Mouse (Mus musculus): ENCODE data around the gene Rhbdf2. TPM values are rescaled to one million over a fixed set of nuclear protein-coding genes. Genes with fewer than 3 reads are reported as not detected.

Gene Rhbdf2
- polyA plus RNA-seq, 1 experiment = not detected

DNA sequence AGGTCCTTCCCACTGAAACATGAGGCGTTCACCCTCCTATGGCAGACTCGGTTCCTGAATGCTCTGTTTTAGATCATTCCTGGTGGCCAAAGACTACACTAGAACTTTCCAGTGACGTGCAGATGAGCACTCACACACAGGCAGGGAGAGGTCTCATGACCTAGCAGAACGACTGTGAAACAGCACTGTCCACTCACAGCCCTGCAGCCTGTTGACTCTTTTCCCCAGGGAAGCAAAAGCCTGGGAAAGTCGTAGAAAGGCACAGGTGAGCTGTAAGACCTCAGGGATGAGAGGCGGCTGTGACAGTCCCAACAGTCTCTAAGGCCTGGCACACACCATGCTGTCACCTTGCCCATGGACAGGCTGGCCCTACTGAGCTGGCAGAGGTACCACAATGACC lies 70.5 kb downstream of the Rhbdf2 start:
- no peak overlapping the region for H3K27ac ChIP-seq (ENCODE audit: insufficient read depth, low read depth, low read length)
- 55% methylated on average over 6 of the region's 6 CpGs for WGBS

DNA sequence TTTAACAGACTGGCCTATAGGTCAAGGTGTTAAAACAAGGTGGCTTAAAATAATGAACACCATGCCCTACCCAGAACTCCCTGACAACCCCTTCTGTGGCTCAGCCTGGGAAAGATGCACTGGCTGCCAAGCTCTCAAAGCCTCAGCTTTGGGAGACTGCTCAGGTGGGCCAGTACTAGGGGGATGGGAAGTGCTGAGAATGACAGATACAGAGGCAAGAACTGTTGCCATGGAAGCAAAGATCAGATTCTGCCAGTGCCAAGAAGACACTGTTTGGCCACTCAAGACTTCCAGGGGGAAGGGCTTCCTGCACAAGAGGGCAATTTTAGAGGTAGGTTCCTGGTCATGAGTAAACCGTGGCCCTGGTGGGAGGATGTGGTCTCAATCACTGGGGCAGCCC lies 71.2 kb downstream of the Rhbdf2 start:
- no peak overlapping the region for H3K4me3 ChIP-seq (ENCODE audit: insufficient read depth, low read depth, low read length)
- 65% methylated on average over 1 of the region's 1 CpGs for WGBS
- peaks cover 52% of the 10 kb centered on the region for H3K4me1 ChIP-seq (ENCODE audit: control insufficient read depth, insufficient read depth, low read length)
- no peak overlapping the region for H3K27ac ChIP-seq (ENCODE audit: insufficient read depth, low read depth, low read length)
- TF ChIP-seq POLR2A (IDR thresholded peaks at IDR 0.05; ENCODE audit: insufficient read depth, low read depth, low read length) = no peak
- TF ChIP-seq CTCF (IDR thresholded peaks at IDR 0.05; ENCODE audit: insufficient read depth, low read depth, low read length) = no peak

More for the DNA sequence above, 70.5 kb downstream of the Rhbdf2 start:
- TF ChIP-seq POLR2A (IDR thresholded peaks at IDR 0.05; ENCODE audit: insufficient read depth, low read depth, low read length) = no peak
- no peak for TF ChIP-seq CTCF (IDR thresholded peaks at IDR 0.05; ENCODE audit: insufficient read depth, low read depth, low read length)
- Histone ChIP-seq H3K4me3 (ENCODE audit: insufficient read depth, low read depth, low read length) (no peak overlapping the region), H3K4me1 (ENCODE audit: control insufficient read depth, insufficient read depth, low read length) (peaks cover 46% of the 10 kb centered on the region)

DNA sequence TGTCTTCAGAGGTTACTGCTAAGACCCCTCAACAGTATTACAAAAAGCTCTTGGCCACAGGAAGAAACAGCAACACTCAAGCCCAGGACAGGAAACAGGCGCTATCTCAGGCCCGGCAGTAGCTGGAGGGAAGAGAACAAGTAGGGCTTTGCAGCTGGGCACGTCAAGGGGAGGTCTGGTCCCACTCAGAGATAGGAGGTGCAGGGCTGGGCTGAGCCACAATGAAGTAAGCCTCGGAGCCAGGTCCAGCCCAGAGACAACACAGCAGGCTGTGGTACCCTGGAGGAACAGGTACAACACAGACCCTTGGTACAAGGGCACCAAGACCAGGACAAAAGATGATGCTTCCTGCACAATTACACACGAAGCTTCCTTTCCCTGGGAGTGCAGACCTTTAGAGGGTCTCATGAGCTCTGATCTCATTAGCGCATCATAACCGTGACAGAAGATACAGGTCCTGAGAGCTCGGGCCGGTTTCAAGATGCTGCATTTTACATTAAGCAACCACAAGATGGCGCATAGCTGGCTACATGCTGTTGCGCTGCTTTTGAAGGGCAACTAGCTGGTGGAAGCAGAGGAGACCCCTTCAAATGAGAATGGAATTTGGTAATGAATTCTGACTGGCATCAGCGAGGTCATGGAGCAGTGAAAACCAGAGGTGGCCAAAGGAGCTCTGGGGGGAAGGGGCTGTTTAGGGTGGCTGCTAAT lies 72.5 kb downstream of the Rhbdf2 start:
- Histone ChIP-seq H3K4me3 (ENCODE audit: insufficient read depth, low read depth, low read length) (no peak overlapping the region), H3K27ac (ENCODE audit: insufficient read depth, low read depth, low read length) (no peak overlapping the region), H3K4me1 (ENCODE audit: control insufficient read depth, insufficient read depth, low read length) (peaks cover 58% of the 10 kb centered on the region)
- WGBS = 32% methylated on average over 12 of the region's 12 CpGs
- TF ChIP-seq CTCF (IDR thresholded peaks at IDR 0.05; ENCODE audit: insufficient read depth, low read depth, low read length) (peak; percentile 3; the same call in 1 of the 2 replicates), POLR2A (IDR thresholded peaks at IDR 0.05; ENCODE audit: insufficient read depth, low read depth, low read length) (no peak)

DNA sequence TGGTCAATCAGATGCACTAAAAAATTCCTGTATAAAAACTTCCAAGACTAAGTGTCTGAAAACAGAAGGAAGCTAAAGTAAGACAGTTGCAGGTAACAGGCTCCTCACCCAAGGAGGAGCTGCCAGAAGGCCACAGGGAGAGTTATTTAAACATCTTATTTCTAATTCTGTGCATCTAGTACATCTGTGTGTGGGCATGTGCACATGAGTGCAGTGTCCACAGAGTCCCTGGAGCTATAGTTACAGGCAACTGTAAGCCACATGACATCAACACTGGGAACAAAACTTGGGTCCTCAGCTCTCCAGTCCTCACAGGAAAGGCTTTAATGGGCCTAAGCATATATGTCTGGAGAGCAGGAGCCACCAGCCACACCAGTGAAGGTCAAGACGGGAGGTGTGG lies 74.6 kb downstream of the Rhbdf2 start:
- H3K27ac ChIP-seq (ENCODE audit: insufficient read depth, low read depth, low read length) = no peak overlapping the region
- H3K4me3 ChIP-seq (ENCODE audit: insufficient read depth, low read depth, low read length) = no peak overlapping the region
- 97% methylated on average over 1 of the region's 1 CpGs for WGBS
- H3K4me1 ChIP-seq (ENCODE audit: control insufficient read depth, insufficient read depth, low read length) = peaks cover 53% of the 10 kb centered on the region
- TF ChIP-seq CTCF (IDR thresholded peaks at IDR 0.05; ENCODE audit: insufficient read depth, low read depth, low read length) (no peak), POLR2A (IDR thresholded peaks at IDR 0.05; ENCODE audit: insufficient read depth, low read depth, low read length) (no peak)

DNA sequence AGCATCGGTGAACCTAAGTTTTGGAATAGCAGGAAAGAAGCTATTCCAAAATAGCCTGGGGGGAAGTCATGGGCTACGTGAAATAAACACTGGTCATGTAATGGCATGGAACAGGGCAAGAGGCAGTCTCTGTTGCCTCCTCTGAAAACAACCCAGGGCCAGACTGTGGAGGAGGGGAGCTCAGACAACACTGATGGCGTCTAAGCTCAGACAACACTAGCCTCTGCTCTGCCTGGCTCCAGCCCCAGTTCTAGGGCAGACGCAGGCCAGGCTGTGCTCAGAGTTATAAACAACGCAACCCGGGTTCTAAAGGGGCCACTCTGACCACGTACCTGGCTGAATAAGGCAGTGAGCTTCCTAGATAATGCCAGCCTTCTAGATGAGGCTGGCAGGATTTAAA lies 76.1 kb downstream of the Rhbdf2 start:
- 57% methylated on average over 7 of the region's 7 CpGs for WGBS
- Histone ChIP-seq H3K4me3 (ENCODE audit: insufficient read depth, low read depth, low read length) (no peak overlapping the region), H3K4me1 (ENCODE audit: control insufficient read depth, insufficient read depth, low read length) (peaks cover 47% of the 10 kb centered on the region), H3K27ac (ENCODE audit: insufficient read depth, low read depth, low read length) (no peak overlapping the region)
- TF ChIP-seq POLR2A (IDR thresholded peaks at IDR 0.05; ENCODE audit: insufficient read depth, low read depth, low read length) = no peak
- no peak for TF ChIP-seq CTCF (IDR thresholded peaks at IDR 0.05; ENCODE audit: insufficient read depth, low read depth, low read length)

DNA sequence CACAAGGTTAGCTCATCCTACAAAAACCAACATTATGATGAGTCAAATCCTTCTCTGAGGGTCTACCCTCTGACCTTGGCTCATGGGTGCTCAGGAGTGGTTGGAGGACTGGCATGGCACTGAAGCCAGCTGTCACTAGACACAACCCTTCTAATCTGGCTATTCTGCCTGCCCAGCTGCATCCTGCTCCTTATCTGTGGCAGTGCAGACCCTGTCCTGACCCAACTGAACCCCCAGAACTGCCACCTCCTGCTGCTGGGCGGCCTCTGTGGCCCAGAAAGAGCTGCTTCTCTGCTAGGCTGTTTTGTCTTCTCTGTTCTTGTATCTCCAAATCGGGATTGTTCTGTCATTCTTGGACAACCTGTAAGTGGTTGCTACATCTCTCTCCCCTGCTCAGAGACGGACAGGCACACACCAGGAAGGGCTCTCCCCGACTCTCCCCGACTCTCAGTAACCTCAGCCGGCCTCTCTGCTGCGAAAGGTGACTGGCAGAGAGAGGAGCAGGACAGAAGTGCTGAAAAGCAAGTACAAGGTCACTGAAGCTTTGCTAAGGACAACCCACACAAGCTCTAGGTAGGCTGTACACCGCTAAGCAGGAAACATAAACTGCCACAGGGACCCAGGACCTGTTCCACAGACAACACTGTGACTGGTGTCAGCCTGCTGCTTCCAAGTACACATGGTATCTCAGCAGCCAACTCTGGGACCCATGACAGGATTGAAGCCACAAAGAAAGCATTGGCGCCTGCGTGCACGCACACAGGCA lies 77.4 kb downstream of the Rhbdf2 start:
- Histone ChIP-seq H3K27ac (ENCODE audit: insufficient read depth, low read depth, low read length) (no peak overlapping the region), H3K4me3 (ENCODE audit: insufficient read depth, low read depth, low read length) (no peak overlapping the region), H3K4me1 (ENCODE audit: control insufficient read depth, insufficient read depth, low read length) (peaks cover 44% of the 10 kb centered on the region)
- TF ChIP-seq POLR2A (IDR thresholded peaks at IDR 0.05; ENCODE audit: insufficient read depth, low read depth, low read length) (no peak), CTCF (IDR thresholded peaks at IDR 0.05; ENCODE audit: insufficient read depth, low read depth, low read length) (no peak)
- WGBS = 85% methylated on average over 11 of the region's 11 CpGs

DNA sequence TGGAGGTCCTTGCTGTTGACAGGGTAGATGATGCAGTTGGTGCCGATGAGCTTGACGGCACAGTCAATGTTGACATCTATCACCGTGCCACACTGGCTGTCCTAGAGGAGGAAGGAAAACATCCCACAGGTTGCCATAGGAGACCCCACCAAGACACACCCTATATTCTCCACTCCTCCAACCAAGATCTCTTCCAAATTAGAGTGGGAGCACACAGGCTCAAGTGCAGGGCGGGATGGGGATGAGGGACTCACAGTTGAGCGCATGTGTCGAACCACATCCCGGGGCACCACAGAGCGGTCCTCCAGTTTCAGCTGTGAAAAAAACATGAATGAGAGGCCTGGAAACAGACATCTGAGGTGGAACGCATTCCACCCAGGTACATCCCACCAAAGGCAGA lies 78.0 kb downstream of the Rhbdf2 start:
- TF ChIP-seq CTCF (IDR thresholded peaks at IDR 0.05; ENCODE audit: insufficient read depth, low read depth, low read length) (no peak), POLR2A (IDR thresholded peaks at IDR 0.05; ENCODE audit: insufficient read depth, low read depth, low read length) (no peak)
- Histone ChIP-seq H3K4me1 (ENCODE audit: control insufficient read depth, insufficient read depth, low read length) (peaks cover 41% of the 10 kb centered on the region), H3K27ac (ENCODE audit: insufficient read depth, low read depth, low read length) (no peak overlapping the region), H3K4me3 (ENCODE audit: insufficient read depth, low read depth, low read length) (no peak overlapping the region)
- 96% methylated on average over 9 of the region's 9 CpGs for WGBS

Other genes starting within 250 kb of the Rhbdf2 start
- 199 TPM in 1 of 2 replicates, not detected in the other for gene Rnf157, start 214.0 kb downstream of the Rhbdf2 start, polyA plus RNA-seq (2012; ENCODE audit: insufficient read depth, insufficient read length, low replicate concordance, missing spikeins)
- not detected in 2 replicates for gene Ubald2, start 192.9 kb downstream of the Rhbdf2 start, polyA plus RNA-seq (2012; ENCODE audit: insufficient read depth, insufficient read length, low replicate concordance, missing spikeins)
- not detected in 2 replicates for gene Qrich2, start 160.8 kb downstream of the Rhbdf2 start, polyA plus RNA-seq (2012; ENCODE audit: insufficient read depth, insufficient read length, low replicate concordance, missing spikeins)
- gene Prpsap1, start 132.8 kb downstream of the Rhbdf2 start, polyA plus RNA-seq (2012; ENCODE audit: insufficient read depth, insufficient read length, low replicate concordance, missing spikeins) = not detected in 2 replicates
- not detected in 2 replicates for gene Sphk1, start 96.1 kb downstream of the Rhbdf2 start, polyA plus RNA-seq (2012; ENCODE audit: insufficient read depth, insufficient read length, low replicate concordance, missing spikeins)
- not detected in 2 replicates for gene Ube2o, start 45.6 kb downstream of the Rhbdf2 start, polyA plus RNA-seq (2012; ENCODE audit: insufficient read depth, insufficient read length, low replicate concordance, missing spikeins)
- gene Aanat, start 40.6 kb downstream of the Rhbdf2 start, polyA plus RNA-seq (2012; ENCODE audit: insufficient read depth, insufficient read length, low replicate concordance, missing spikeins) = not detected in 2 replicates
- not detected in 2 replicates for gene Prcd, start 26.5 kb upstream of the Rhbdf2 start, polyA plus RNA-seq (2012; ENCODE audit: insufficient read depth, insufficient read length, low replicate concordance, missing spikeins)
- not detected in 2 replicates for gene Cygb, start 27.3 kb upstream of the Rhbdf2 start, polyA plus RNA-seq (2012; ENCODE audit: insufficient read depth, insufficient read length, low replicate concordance, missing spikeins)
- not detected in 2 replicates for gene St6galnac1, start 148.5 kb upstream of the Rhbdf2 start, polyA plus RNA-seq (2012; ENCODE audit: insufficient read depth, insufficient read length, low replicate concordance, missing spikeins)
- gene Mxra7, start 201.0 kb upstream of the Rhbdf2 start, polyA plus RNA-seq (2012; ENCODE audit: insufficient read depth, insufficient read length, low replicate concordance, missing spikeins) = not detected in 2 replicates
- not detected in 2 replicates for gene Mettl23, start 216.3 kb upstream of the Rhbdf2 start, polyA plus RNA-seq (2012; ENCODE audit: insufficient read depth, insufficient read length, low replicate concordance, missing spikeins)
- not detected in 2 replicates for gene Jmjd6, start 216.4 kb upstream of the Rhbdf2 start, polyA plus RNA-seq (2012; ENCODE audit: insufficient read depth, insufficient read length, low replicate concordance, missing spikeins)
- gene Mfsd11, start 225.4 kb upstream of the Rhbdf2 start, polyA plus RNA-seq (2012; ENCODE audit: insufficient read depth, insufficient read length, low replicate concordance, missing spikeins) = not detected in 2 replicates
- gene Srsf2, start 226.1 kb upstream of the Rhbdf2 start, polyA plus RNA-seq (2012; ENCODE audit: insufficient read depth, insufficient read length, low replicate concordance, missing spikeins) = not detected in 2 replicates

Measured in olfactory bulb, adult 2 months (tissue).